Mouse (Mus musculus) MEL (cell line): Measurements from ENCODE around the gene Gm10563. TPM values are rescaled to one million over a fixed set of nuclear protein-coding genes. Genes with fewer than 3 reads are reported as not detected.
"Not testable (repeated sequence)": the region's sequence is repeated elsewhere in the genome, so short reads cannot be mapped to it uniquely, and the experiment has no call there.

ENCODE experiments used
- DNase-seq: peaks from one replicate; pipeline ENCODE4 v3.0.0; 2011; ENCODE audit warnings: low read depth, low spot score
- H3K27ac ChIP-seq: 2 replicates; pipeline ENCODE4 v1.5.1; 2012; ENCODE audit warnings: low read depth, mild to moderate bottlenecking, control low read depth, low read length, moderate library complexity; ENCODE audit not compliant: control insufficient read depth
- H3K27me3 ChIP-seq, 2 experiments: fragments of 150-350 bp in 1 of 2; sonication (generic) in 1 of 2; 2 replicates each; pipeline ENCODE4 v1.6.1; 2012; ENCODE audit warnings: low read length in 2 of 2, mild to moderate bottlenecking in 2 of 2, improper control_type of control experiment in 1 of 2, moderate library complexity in 1 of 2; ENCODE audit not compliant: insufficient read depth in 2 of 2, control insufficient read depth in 1 of 2
- H3K36me3 ChIP-seq, 2 experiments: 2 replicates each; pipeline ENCODE4 v1.6.1; 2012 to 2014; ENCODE audit warnings: low read length in 2 of 2, improper control_type of control experiment in 1 of 2, inconsistent platforms in 1 of 2, mild to moderate bottlenecking in 1 of 2; ENCODE audit not compliant: insufficient read depth in 2 of 2, control insufficient read depth in 1 of 2
- H3K4me1 ChIP-seq, 2 experiments: fragments of 150-350 bp in 1 of 2; sonication (generic) in 1 of 2; 2 replicates each; pipeline ENCODE4 v1.6.1; 2012; ENCODE audit warnings: low read length in 2 of 2, improper control_type of control experiment in 1 of 2, mild to moderate bottlenecking in 1 of 2; ENCODE audit not compliant: insufficient read depth in 2 of 2, control insufficient read depth in 1 of 2
- H3K4me3 ChIP-seq, 2 experiments: fragments of 150-350 bp in 1 of 2; sonication (generic) in 1 of 2; 2 replicates each; pipeline ENCODE4 v1.5.1; 2012; ENCODE audit warnings: low read depth in 2 of 2, low read length in 2 of 2, mild to moderate bottlenecking in 2 of 2, moderate library complexity in 2 of 2, control low read depth in 1 of 2, improper control_type of control experiment in 1 of 2; ENCODE audit not compliant: control insufficient read depth in 1 of 2, insufficient read depth in 1 of 2
- H3K79me2 ChIP-seq: 2 replicates; pipeline ENCODE4 v1.6.1; 2012; ENCODE audit warnings: mild to moderate bottlenecking, low read length, moderate library complexity; ENCODE audit not compliant: control insufficient read depth, poor library complexity, insufficient read depth
- H3K9ac ChIP-seq: 2 replicates; pipeline ENCODE4 v1.6.1; 2012; ENCODE audit warnings: low read depth, mild to moderate bottlenecking, control low read depth, low read length, moderate library complexity; ENCODE audit not compliant: control insufficient read depth, poor library complexity, severe bottlenecking
- H3K9me3 ChIP-seq: fragments of 150-350 bp; sonication (generic); replicated peaks from 2 replicates; pipeline ENCODE4 v1.6.1; 2012; ENCODE audit warnings: mild to moderate bottlenecking, low read length, improper control_type of control experiment, moderate library complexity; ENCODE audit not compliant: insufficient read depth
- ELF1 ChIP-seq: IDR thresholded peaks from 2 replicates; pipeline ENCODE4 v1.6.1; 2014; ENCODE audit warnings: low read depth, mild to moderate bottlenecking, inconsistent platforms, low read length, improper control_type of control experiment, moderate library complexity
- EP300 ChIP-seq, 2 experiments: IDR thresholded peaks; 2 replicates each; pipeline ENCODE4 v1.6.1; 2011; ENCODE audit warnings: improper control_type of control experiment in 2 of 2, low read length in 2 of 2, low read depth in 1 of 2, mild to moderate bottlenecking in 1 of 2
- ETS1 ChIP-seq: IDR thresholded peaks from 2 replicates; pipeline ENCODE4 v1.6.1; 2012; ENCODE audit warnings: low read depth, mild to moderate bottlenecking, inconsistent platforms, low read length, improper control_type of control experiment, moderate library complexity
- GABPA ChIP-seq: IDR thresholded peaks from 2 replicates; pipeline ENCODE4 v1.6.1; 2012; ENCODE audit warnings: low read depth, mild to moderate bottlenecking, inconsistent platforms, low read length, improper control_type of control experiment, moderate library complexity
- GATA1 ChIP-seq: IDR thresholded peaks from 2 replicates; pipeline ENCODE4 v1.6.1; 2011; ENCODE audit warnings: low read depth, low read length, improper control_type of control experiment
- JUND ChIP-seq: IDR thresholded peaks from 2 replicates; pipeline ENCODE4 v1.6.1; 2011; ENCODE audit warnings: low read depth, mild to moderate bottlenecking, improper control_type of control experiment, low read length
- MAZ ChIP-seq: IDR thresholded peaks from 2 replicates; pipeline ENCODE4 v1.6.1; 2012; ENCODE audit warnings: low read depth, mild to moderate bottlenecking, inconsistent platforms, low read length, improper control_type of control experiment
- MXI1 ChIP-seq: IDR thresholded peaks from 2 replicates; pipeline ENCODE4 v1.6.1; 2011; ENCODE audit warnings: mild to moderate bottlenecking, low read depth, low read length, improper control_type of control experiment
- POLR2AphosphoS2 ChIP-seq: IDR thresholded peaks from 2 replicates; pipeline ENCODE4 v1.6.1; 2011; ENCODE audit warnings: low read length, improper control_type of control experiment
- POLR2AphosphoS5 ChIP-seq: IDR thresholded peaks from 2 replicates; pipeline ENCODE4 v1.6.1; 2012; ENCODE audit warnings: low read depth, borderline replicate concordance, mild to moderate bottlenecking, inconsistent platforms, low read length, moderate library complexity, mixed read lengths
- RCOR1 ChIP-seq: IDR thresholded peaks from 2 replicates; pipeline ENCODE4 v1.6.1; 2012; ENCODE audit warnings: low read depth, mild to moderate bottlenecking, inconsistent platforms, low read length, improper control_type of control experiment
- SIN3A ChIP-seq: IDR thresholded peaks from 2 replicates; pipeline ENCODE4 v1.6.1; 2012; ENCODE audit warnings: low read length, improper control_type of control experiment, inconsistent platforms
- TAL1 ChIP-seq: IDR thresholded peaks from 2 replicates; pipeline ENCODE4 v1.6.1; 2012; ENCODE audit warnings: mild to moderate bottlenecking, inconsistent platforms, low read length, moderate library complexity, mixed read lengths
- UBTF ChIP-seq: IDR thresholded peaks from 2 replicates; pipeline ENCODE4 v1.6.1; 2012; ENCODE audit warnings: low read depth, mild to moderate bottlenecking, inconsistent platforms, low read length, improper control_type of control experiment, moderate library complexity, borderline replicate concordance; ENCODE audit not compliant: insufficient read depth
- USF1 ChIP-seq: IDR thresholded peaks from 2 replicates; pipeline ENCODE4 v1.6.1; 2014; ENCODE audit warnings: low read depth, mild to moderate bottlenecking, inconsistent platforms, low read length, improper control_type of control experiment, moderate library complexity
- ZC3H11A ChIP-seq: IDR thresholded peaks from 2 replicates; pipeline ENCODE4 v1.6.1; 2012; ENCODE audit warnings: low read depth, mild to moderate bottlenecking, inconsistent platforms, low read length, improper control_type of control experiment
- ZKSCAN1 ChIP-seq: IDR thresholded peaks from 2 replicates; pipeline ENCODE4 v1.6.1; 2012; ENCODE audit warnings: low read depth, mild to moderate bottlenecking, inconsistent platforms, low read length, improper control_type of control experiment, moderate library complexity
- ZMIZ1 ChIP-seq: IDR thresholded peaks from 2 replicates; pipeline ENCODE4 v1.6.1; 2012; ENCODE audit warnings: low read depth, mild to moderate bottlenecking, inconsistent platforms, low read length, improper control_type of control experiment, moderate library complexity
- polyA plus RNA-seq, 2 experiments: library from polyadenylated mRNA; stranded (reverse) in 1 of 2; unstranded in 1 of 2; fragments of >175 nt in 1 of 2; fragments of >200 nt in 1 of 2; gene quantifications; 2 replicates each; pipeline versions ENCODE4 v1.2.1 to v1.2.4; 2012; ENCODE audit warnings: low replicate concordance in 2 of 2, low read depth in 1 of 2; ENCODE audit not compliant: insufficient read length in 2 of 2, insufficient read depth in 1 of 2, missing spikeins in 1 of 2
- total RNA-seq: library from RNA; depleted of rRNA; stranded (reverse); fragments of 300-350 nt; gene quantifications from 2 replicates; pipeline ENCODE4 v1.2.3, GENCODE M21; 2012

Gene Gm10563
- total and polyA plus RNA-seq, 3 experiments: not detected

GRCm38 (mm10) chr4:155571442-155571841 lies 73.8 kb downstream of the Gm10563 start:
- Histone ChIP-seq H3K9me3 (no peaks in the 10 kb centered on the region), H3K4me1 (peaks cover 7 to 35% of the 10 kb centered on the region in 2 experiments), H3K4me3 (no peak overlapping the region), H3K27ac (peak overlapping the region; percentile 63), H3K9ac (no peak overlapping the region), H3K36me3 (peaks cover 2 to 39% of the 10 kb centered on the region in 2 experiments; a peak in 3 of 4 replicates), H3K27me3 (no peaks in the 10 kb centered on the region), H3K79me2 (peaks cover 69% of the 10 kb centered on the region)
- TF ChIP-seq POLR2AphosphoS2: no peak
- peak; percentile 62 for TF ChIP-seq GATA1
- no peak for TF ChIP-seq ZMIZ1
- no peak for TF ChIP-seq JUND
- TF ChIP-seq ETS1: peak; percentile 26; the same call in 1 of the 2 replicates
- TF ChIP-seq EP300 (IDR thresholded peaks at IDR 0.05; ENCODE audit: low read depth in 1 of 2, low read length in 2 of 2): peak in 1 of 2 experiments; percentile 38; a peak in 2 of 4 replicates
- no peak for TF ChIP-seq MXI1
- TF ChIP-seq TAL1: peak; percentile 28
- DNase-seq: peak; percentile 83

GRCm38 (mm10) chr4:155570315-155570714 lies 74.9 kb downstream of the Gm10563 start:
- H3K27ac ChIP-seq: peak overlapping the region; percentile 21

GRCm38 (mm10) chr4:155569818-155570217 lies 75.4 kb downstream of the Gm10563 start:
- Histone ChIP-seq H3K4me3 (no peak overlapping the region), H3K79me2 (peaks cover 76% of the 10 kb centered on the region), H3K27ac (no peak overlapping the region), H3K27me3 (no peaks in the 10 kb centered on the region), H3K4me1 (peaks cover 10 to 43% of the 10 kb centered on the region in 2 experiments), H3K9ac (no peak overlapping the region), H3K36me3 (peaks cover 2 to 46% of the 10 kb centered on the region in 2 experiments; a peak in 3 of 4 replicates), H3K9me3 (no peaks in the 10 kb centered on the region)
- DNase-seq: no peak
- no peak for TF ChIP-seq ETS1
- TF ChIP-seq ZC3H11A: no peak
- no peak for TF ChIP-seq SIN3A
- no peak for TF ChIP-seq USF1
- no peak for TF ChIP-seq MAZ
- TF ChIP-seq RCOR1: no peak
- TF ChIP-seq ZKSCAN1: no peak
- no peak for TF ChIP-seq TAL1
- no peak for TF ChIP-seq GABPA
- TF ChIP-seq UBTF: no peak
- no peak for TF ChIP-seq ELF1
- TF ChIP-seq POLR2AphosphoS5: no peak

More at GRCm38 (mm10) chr4:155570315-155570714, 74.9 kb downstream of the Gm10563 start:
- not testable (repeated sequence) for DNase-seq, H3K9ac ChIP-seq, H3K27me3 ChIP-seq, H3K9me3 ChIP-seq, H3K4me3 ChIP-seq
- Histone ChIP-seq H3K36me3 (peaks cover 2 to 41% of the 10 kb centered on the region in 2 experiments; a peak in 3 of 4 replicates), H3K79me2 (peaks cover 74% of the 10 kb centered on the region), H3K4me1 (peaks cover 7 to 40% of the 10 kb centered on the region in 2 experiments)
